Mouse (Mus musculus): Measurements from ENCODE around the gene Ptk6.
"Not testable (repeated sequence)": the region's sequence is repeated elsewhere in the genome, so short reads cannot be mapped to it uniquely, and the experiment has no call there.

Gene Ptk6

GRCm38 (mm10) chr2:181218881-181219485 lies 16.4 kb upstream of the Ptk6 start:
- DNase-seq = no peak

GRCm38 (mm10) chr2:181216037-181216436 lies 13.4 kb upstream of the Ptk6 start:
- no peak for DNase-seq

DNA sequence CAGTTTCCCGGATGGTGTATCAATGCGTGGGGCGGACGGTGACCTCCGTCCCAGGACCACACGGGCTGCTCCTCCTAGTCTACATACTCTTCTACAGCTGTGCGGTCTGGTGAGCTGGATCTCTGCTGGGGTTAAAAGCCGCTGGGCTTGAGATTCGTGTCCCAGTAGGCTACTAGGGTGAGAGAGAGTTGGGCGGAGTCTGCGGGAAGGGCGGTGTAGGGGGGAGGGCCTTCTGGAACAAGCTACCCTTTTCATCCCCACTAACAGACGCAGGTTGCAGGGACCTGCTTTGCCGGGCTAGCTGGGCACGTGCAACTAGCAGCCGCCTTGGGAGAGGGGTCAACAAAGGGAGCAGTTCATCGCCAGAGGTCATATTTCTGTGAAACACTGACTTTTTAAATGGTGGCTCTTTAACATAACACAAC lies 10.4 kb upstream of the Ptk6 start, which contains the start of gene Srms:
Srms (minus strand) TSS at position 165 of the 425 bp plus-strand sequence.
- DNase-seq = peak; percentile 38 to 46

DNA sequence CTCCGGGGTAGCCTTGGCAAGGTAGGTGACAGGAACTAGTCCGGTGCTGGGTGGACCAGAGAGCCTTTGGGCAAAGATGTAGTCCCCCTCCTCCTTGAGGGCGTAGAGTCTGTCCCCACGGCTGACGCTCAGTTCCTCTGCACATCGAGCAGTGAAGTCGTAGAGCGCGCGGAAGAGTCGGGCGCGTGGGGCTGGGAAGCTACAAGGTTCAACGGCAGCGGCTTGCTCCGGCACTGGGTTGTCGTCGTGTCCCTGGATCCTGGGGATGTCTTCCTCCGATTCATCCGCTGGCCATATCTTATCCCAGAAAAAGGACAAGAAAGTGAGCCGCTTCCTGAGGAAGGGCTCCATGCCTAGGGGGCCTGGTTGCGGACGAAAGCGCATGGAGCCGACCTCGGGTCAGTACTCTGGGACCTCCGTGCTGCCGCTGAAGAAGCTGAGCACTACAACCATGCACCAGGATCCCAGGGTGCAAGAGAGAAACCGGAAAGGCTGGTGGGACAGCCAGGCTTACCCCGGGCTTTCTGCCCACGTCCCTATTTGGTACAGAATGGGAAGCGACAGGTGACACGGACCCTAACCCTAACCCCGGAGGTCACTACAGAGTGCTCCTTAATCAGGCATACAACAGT lies 9.9 kb upstream of the Ptk6 start:
- DNase-seq = no peak

DNA sequence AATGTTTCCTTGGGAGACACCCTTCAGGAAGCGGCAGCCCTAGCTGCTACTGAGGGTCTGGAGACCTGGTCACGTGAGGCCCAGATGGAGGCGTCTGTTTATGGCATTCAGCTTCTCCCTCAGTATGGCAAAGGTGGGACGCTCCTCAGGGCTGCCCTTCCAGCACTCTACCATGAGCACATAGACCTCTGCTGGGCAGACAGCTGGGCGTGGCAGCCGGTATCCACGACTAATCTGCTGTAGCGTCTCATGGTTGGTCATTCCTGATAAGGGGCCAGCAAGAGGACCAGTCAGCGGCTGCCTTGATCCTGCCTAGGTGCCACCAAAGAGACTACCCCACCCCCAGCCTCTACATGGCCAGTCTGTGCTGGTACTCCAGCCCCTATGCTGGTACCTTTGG lies 3.5 kb upstream of the Ptk6 start:
- DNase-seq = no peak

- no peak for DNase-seq
These were observed 3.1 kb upstream of the Ptk6 start for GRCm38 (mm10) chr2:181205678-181206077.

- no peak for DNase-seq
These were observed 297 bp upstream of the Ptk6 start for GRCm38 (mm10) chr2:181202886-181203285.

DNA sequence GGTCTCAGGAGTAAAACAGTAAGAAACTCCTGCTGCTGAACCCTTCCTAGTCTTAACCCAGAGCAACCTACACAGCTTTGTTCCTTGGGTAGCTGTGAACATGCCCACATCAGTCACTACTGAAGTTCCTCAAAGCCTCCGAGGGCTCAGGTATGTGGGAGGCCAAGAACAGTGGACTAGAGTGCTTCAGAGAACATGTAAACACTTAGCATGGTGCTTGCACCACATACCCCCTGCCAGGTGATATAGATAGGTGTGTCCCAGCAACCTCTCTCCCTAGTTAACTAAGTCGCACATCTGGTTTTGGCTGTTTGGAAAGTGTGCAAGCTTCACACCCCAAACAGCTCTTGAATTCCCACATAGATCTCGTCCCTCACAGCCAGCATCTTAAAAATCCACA lies 983 bp downstream of the Ptk6 start:
- DNase-seq = no peak

DNA sequence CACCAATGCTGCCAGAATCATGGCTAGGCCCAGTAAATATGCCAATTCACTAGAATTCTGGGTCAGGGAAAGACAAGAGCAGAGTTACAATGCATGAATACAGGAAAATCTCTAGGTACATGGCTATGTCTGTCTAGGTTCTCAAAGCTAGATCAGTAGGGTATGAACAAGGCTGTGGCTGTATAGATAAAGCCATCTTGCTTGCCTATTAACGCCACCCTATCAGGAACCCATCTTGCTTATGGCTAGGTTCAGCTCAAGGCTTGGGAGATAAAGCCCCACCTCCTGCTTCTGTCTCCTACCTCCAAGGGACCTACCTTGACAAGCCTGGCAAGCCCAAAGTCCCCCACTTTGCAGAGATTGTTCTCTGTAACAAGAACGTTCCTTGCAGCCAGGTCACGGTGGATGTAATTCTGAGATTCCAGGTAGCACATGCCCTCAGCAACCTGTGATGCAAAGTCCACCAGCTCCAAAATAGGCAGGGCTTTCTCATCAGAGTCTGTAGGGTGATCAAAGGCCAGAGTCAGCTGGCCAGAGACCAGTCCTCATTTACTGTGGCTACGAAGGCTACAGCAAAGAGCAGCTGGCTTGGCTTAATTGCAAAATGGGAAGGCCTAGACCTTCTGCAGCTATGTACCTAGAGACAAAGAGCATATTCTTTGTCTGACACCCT lies 5.8 kb downstream of the Ptk6 start:
- DNase-seq = no peak

- DNase-seq = no peak
These were observed 9.5 kb downstream of the Ptk6 start for GRCm38 (mm10) chr2:181193044-181193443.

DNA sequence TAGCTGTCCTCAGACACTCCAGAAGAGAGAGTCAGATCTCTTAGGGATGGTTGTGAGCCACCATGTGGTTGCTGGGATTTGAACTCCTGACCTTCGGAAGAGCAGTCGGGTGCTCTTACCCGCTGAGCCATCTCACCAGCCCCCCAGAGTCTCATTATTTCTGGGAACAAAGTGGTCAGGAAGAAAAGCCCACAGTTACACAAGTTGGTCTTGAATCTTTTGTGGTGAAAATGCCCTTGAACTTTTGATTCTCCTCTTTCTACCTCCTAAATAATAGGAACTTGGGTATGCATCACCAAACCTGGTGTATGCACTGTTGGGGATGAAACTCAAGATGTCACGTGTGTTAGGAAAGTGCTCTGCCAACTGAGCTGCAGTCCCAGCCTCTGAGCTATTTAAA lies 10.7 kb downstream of the Ptk6 start:
- DNase-seq = no peak

DNA sequence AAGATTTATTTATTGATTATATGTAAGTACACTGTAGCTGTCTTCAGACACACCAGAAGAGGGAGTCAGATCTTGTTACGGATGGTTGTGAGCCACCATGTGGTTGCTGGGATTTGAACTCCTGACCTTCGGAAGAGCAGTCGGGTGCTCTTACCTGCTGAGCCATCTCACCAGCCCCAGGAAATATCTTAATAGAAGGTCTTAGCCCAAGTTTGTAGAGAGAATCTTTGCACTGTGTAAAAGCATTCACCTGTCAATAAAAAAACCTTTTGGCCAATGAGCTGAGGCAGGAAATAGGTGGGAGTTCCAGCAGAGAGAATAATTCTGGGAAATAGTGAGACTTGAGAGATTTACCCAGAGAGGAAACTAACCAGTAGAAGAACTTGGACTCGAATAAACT lies 11.2 kb downstream of the Ptk6 start:
- not testable (repeated sequence) for DNase-seq

- DNase-seq = no peak
These were observed 13.3 kb downstream of the Ptk6 start for GRCm38 (mm10) chr2:181189321-181189720.

DNA sequence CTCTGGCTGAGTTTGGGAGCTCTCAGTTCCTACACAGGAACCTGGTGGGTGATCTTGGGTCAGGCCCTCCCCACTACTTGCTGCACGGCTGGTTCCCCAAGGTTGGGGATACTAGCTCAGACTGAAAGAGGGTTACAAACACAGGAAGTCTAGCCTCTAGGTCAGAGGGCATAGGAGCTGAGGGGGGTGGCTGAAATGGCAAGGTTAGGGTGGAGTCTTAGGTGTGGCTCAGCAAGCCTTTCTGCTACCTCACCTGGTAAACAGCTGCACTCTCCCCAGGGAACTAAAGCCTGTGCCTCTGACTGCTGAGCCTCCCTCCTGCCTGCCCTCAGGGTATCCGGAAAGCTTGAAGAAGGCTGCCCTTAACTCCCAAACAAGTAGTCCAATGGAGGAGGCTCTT lies 13.9 kb downstream of the Ptk6 start:
- DNase-seq = peak; percentile 6 to 28

GRCm38 (mm10) chr2:181187121-181188000 lies 15.2 kb downstream of the Ptk6 start, which contains the start of gene Ppdpf:
TSS of gene Ppdpf (plus strand) at chr2:181187247.
- peak; percentile 94 to 97 for DNase-seq

DNA sequence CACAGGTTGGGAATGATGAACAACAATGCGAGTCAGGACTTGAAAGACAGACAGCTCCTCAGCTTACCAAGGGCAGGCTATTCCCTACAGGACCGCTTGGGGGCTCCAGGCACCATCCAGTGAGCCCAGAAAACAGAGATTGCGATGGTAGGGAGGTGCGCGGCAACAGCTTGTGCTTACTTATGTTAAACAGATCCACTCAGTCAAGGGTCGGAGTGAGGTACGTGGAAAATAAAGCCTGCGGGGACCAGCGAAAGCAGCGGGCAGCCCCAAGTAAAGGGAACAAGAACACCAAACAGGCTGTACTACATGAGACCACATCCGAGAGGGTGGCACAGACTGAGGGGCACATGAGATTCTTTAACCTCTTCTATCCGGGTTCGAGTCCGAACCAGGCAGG lies 16.0 kb downstream of the Ptk6 start:
- peak; percentile 87 for DNase-seq

GRCm38 (mm10) chr2:181180898-181181297 lies 21.7 kb downstream of the Ptk6 start:
- no peak for DNase-seq

GRCm38 (mm10) chr2:181178471-181178870 lies 24.1 kb downstream of the Ptk6 start:
- DNase-seq = no peak

GRCm38 (mm10) chr2:181178015-181178414 lies 24.6 kb downstream of the Ptk6 start:
- no peak for DNase-seq

- DNase-seq = no peak
These were observed 27.9 kb downstream of the Ptk6 start for GRCm38 (mm10) chr2:181174646-181175045.

DNA sequence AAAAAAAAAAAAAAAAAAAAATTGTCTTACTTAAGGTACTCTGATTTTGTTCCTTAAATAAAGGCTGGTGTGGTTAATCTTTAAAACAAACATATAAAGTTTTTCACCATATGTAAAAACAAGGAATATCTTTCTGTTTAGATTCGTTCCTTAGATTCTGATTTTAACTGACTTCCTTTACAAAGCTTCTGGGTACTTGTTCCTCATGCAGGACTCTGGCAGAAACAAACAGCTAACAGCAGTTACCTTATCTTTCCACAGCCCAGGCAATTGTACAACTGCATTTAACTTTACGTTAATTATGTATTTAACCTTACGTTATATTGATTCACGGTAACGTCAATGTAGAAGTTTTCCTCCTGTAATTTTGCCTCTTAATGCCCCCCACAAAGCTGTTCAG lies 36.1 kb downstream of the Ptk6 start:
- DNase-seq = no peak

GRCm38 (mm10) chr2:181160821-181161220 lies 41.8 kb downstream of the Ptk6 start:
- DNase-seq = no peak

DNA sequence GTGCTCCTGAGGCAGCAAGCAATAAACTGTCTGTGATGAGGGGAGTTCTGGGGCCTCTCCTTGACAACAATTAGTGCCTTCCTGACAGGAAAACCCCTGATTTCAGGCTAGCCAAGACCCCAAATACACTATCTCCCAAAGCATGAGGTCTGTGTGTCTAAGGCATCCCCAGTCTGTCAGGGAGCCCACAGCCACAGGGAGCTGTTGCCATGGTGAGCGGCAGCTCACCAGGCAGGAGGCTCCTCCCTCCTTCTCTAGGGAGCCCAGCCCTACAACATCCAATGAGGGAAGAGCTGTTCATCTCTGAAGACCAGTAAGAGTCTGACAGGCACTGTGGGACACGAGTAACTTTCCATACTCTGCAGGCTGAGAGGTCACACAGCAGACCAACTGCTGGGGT lies 42.8 kb downstream of the Ptk6 start:
- no peak for DNase-seq
